14 mouse cellular contexts compared by ENCODE assay signal in genomic region chr1:162035800-162036460, GRCm38 (mm10). TPM values are rescaled to one million over a fixed set of nuclear protein-coding genes. Genes with fewer than 3 reads are reported as not detected.
DNase-seq lines count a peak whose midpoint lies in the region; ATAC-seq and TF ChIP-seq lines count a peak whose summit lies in the region.
"Had no signal": no experiment of that assay in that cellular context is flagged by ENCODE, and none has a peak within 500 bp of the region (broad histone marks: within the 10 kb centered on the region; RNA-seq: fewer than 3 reads in every experiment).

No protein-coding gene starts in this region.

- H3K9ac ChIP-seq in heart, adult 2 months (ENCODE audit: low read depth, low read length) = no peak overlapping the region
- H3K9ac ChIP-seq in kidney, postnatal 0 days (ENCODE audit: low read depth, low read length) = no peak overlapping the region
- no peak overlapping the region for H3K9ac ChIP-seq in embryonic facial prominence, embryonic 14.5 days (ENCODE audit: low read depth, low read length)
- H3K9ac ChIP-seq in limb, embryonic 12.5 days (replicated peaks) = peak overlapping the region; percentile 37; the same call in 1 of the 2 replicates
- H3K9ac ChIP-seq: liver, embryonic 12.5 days had no signal

- peak overlapping the region; percentile 78 for H3K27ac ChIP-seq in heart, embryonic 10.5 days
- H3K27ac ChIP-seq in heart, adult 2 months = no peak overlapping the region
- H3K27ac ChIP-seq in kidney, postnatal 0 days = peak overlapping the region; percentile 67
- peak overlapping the region; percentile 90 for H3K27ac ChIP-seq in embryonic facial prominence, embryonic 14.5 days (replicated peaks; ENCODE audit: low read depth, low read length)
- H3K27ac ChIP-seq in limb, embryonic 12.5 days = peak overlapping the region; percentile 99
- H3K27ac ChIP-seq: liver, embryonic 12.5 days had no signal

- 83% methylated on average over 6 of the region's 6 CpGs for WGBS in heart, embryonic 10.5 days
- WGBS in heart, adult 2 months = 86% methylated on average over 6 of the region's 6 CpGs
- 65% methylated on average over 6 of the region's 6 CpGs for WGBS in kidney, postnatal 0 days
- WGBS in embryonic facial prominence, embryonic 14.5 days = 63% methylated on average over 6 of the region's 6 CpGs
- WGBS in limb, embryonic 12.5 days = 40% methylated on average over 6 of the region's 6 CpGs

- H3K9me3 ChIP-seq in heart, embryonic 10.5 days = no peaks in the 10 kb centered on the region
- H3K9me3 ChIP-seq in kidney, postnatal 0 days (replicated peaks; ENCODE audit: low read length) = no peaks in the 10 kb centered on the region
- H3K9me3 ChIP-seq in embryonic facial prominence, embryonic 14.5 days (ENCODE audit: control insufficient read depth, low read length) = peaks cover 4% of the 10 kb centered on the region; the same call in 1 of the 2 replicates
- 0 out of 2 replicates have a peak, but pooled peaks cover 5% of the 10 kb centered on the region for H3K9me3 ChIP-seq in limb, embryonic 12.5 days
- H3K9me3 ChIP-seq: liver, embryonic 12.5 days had no signal

- H3K4me2 ChIP-seq in kidney, postnatal 0 days (ENCODE audit: low read length) = no peak overlapping the region
- H3K4me2 ChIP-seq in embryonic facial prominence, embryonic 14.5 days (ENCODE audit: low read depth, low read length) = no peak overlapping the region
- peak overlapping the region; percentile 29; the same call in 1 of the 2 replicates for H3K4me2 ChIP-seq in limb, embryonic 12.5 days
- H3K4me2 ChIP-seq: liver, embryonic 12.5 days had no signal

- intact Hi-C loops in heart, adult 2 months (cut with DNase I) = loop anchor here (5.0 kb wide), 1 partner anchor 59 kb away; the partner anchor contains the start of gene 4930558K02Rik

- no peaks in the 10 kb centered on the region for H3K36me3 ChIP-seq in heart, embryonic 10.5 days
- peaks cover 3% of the 10 kb centered on the region for H3K36me3 ChIP-seq in heart, adult 2 months (ENCODE audit: control insufficient read depth, insufficient read depth, low read length)
- no peaks in the 10 kb centered on the region for H3K36me3 ChIP-seq in kidney, postnatal 0 days (ENCODE audit: insufficient read depth, low read length)
- H3K36me3 ChIP-seq in embryonic facial prominence, embryonic 14.5 days (ENCODE audit: control insufficient read depth, insufficient read depth, low read length) = no peaks in the 10 kb centered on the region
- peaks cover 22% of the 10 kb centered on the region; the same call in 1 of the 2 replicates for H3K36me3 ChIP-seq in limb, embryonic 12.5 days
- H3K36me3 ChIP-seq: liver, embryonic 12.5 days had no signal

- H3K4me1 ChIP-seq in heart, embryonic 10.5 days = peaks cover 30% of the 10 kb centered on the region
- H3K4me1 ChIP-seq in heart, adult 2 months (ENCODE audit: control insufficient read depth, insufficient read depth, low read length) = peaks cover 9% of the 10 kb centered on the region
- H3K4me1 ChIP-seq in kidney, postnatal 0 days (replicated peaks; ENCODE audit: insufficient read depth, low read length) = peaks cover 7% of the 10 kb centered on the region
- peaks cover 48% of the 10 kb centered on the region for H3K4me1 ChIP-seq in embryonic facial prominence, embryonic 14.5 days (ENCODE audit: control insufficient read depth, insufficient read depth, low read length)
- peaks cover 52% of the 10 kb centered on the region for H3K4me1 ChIP-seq in limb, embryonic 12.5 days (replicated peaks)

- no peak for TF ChIP-seq CTCF in heart, adult 2 months (IDR thresholded peaks at IDR 0.05)
- no peak for TF ChIP-seq CTCF in kidney, postnatal 0 days (IDR thresholded peaks at IDR 0.05; ENCODE audit: low read depth)

- H3K79me2 ChIP-seq in heart, adult 2 months (replicated peaks; ENCODE audit: control insufficient read depth, insufficient read depth, low read length) = no peaks in the 10 kb centered on the region

- TF ChIP-seq POLR2A in heart, adult 2 months (IDR thresholded peaks at IDR 0.05; ENCODE audit: insufficient read depth, low read depth, low read length) = no peak

- no peak for TF ChIP-seq EP300 in heart, adult 2 months (IDR thresholded peaks at IDR 0.05; ENCODE audit: insufficient read depth, low read depth, low read length)

- no peak for DNase-seq in heart, embryonic 10.5 days (ENCODE audit: low spot score)
- no peak for DNase-seq in heart, adult 2 months
- no peak for DNase-seq in kidney, postnatal 0 days (ENCODE audit: low spot score)
- DNase-seq in kidney, postnatal 36 days = no peak
- peak; percentile 33 for DNase-seq in embryonic facial prominence, embryonic 14.5 days (ENCODE audit: low spot score)
- no peak for DNase-seq in thymus, postnatal 14 days
- DNase-seq in left cerebral cortex, adult 11 months (ENCODE audit: low spot score) = no peak
- DNase-seq: heart, postnatal 14 days; layer of hippocampus, adult 9-11 months had no signal

- H3K27me3 ChIP-seq in heart, embryonic 10.5 days (ENCODE audit: insufficient read depth, poor library complexity, severe bottlenecking) = no peaks in the 10 kb centered on the region
- no peaks in the 10 kb centered on the region for H3K27me3 ChIP-seq in heart, adult 2 months (ENCODE audit: control insufficient read depth, insufficient read depth, low read length)
- no peaks in the 10 kb centered on the region for H3K27me3 ChIP-seq in kidney, postnatal 0 days (ENCODE audit: insufficient read depth, low read length)
- no peaks in the 10 kb centered on the region for H3K27me3 ChIP-seq in embryonic facial prominence, embryonic 14.5 days (replicated peaks; ENCODE audit: control insufficient read depth, insufficient read depth, low read length)
- no peaks in the 10 kb centered on the region for H3K27me3 ChIP-seq in limb, embryonic 12.5 days
- H3K27me3 ChIP-seq: liver, embryonic 12.5 days had no signal

- H3K4me3 ChIP-seq in heart, embryonic 10.5 days = no peak overlapping the region
- no peak overlapping the region for H3K4me3 ChIP-seq in heart, adult 2 months
- no peak overlapping the region for H3K4me3 ChIP-seq in kidney, postnatal 0 days (replicated peaks; ENCODE audit: low read depth, low read length)
- no peak overlapping the region for H3K4me3 ChIP-seq in embryonic facial prominence, embryonic 14.5 days (ENCODE audit: low read depth, low read length)
- no peak overlapping the region for H3K4me3 ChIP-seq in limb, embryonic 12.5 days (replicated peaks)
- H3K4me3 ChIP-seq: liver, embryonic 12.5 days had no signal

- ATAC-seq in kidney, postnatal 0 days (replicated peaks; ENCODE audit: low FRiP score, low read depth) = no peak
- ATAC-seq in embryonic facial prominence, embryonic 14.5 days (ENCODE audit: low read depth) = no peak
- ATAC-seq in limb, embryonic 12.5 days (ENCODE audit: insufficient number of reproducible peaks, insufficient read depth, low FRiP score, low TSS enrichment, low read depth) = peak; percentile 50
- ATAC-seq: activated CD4-positive, CD25-positive, alpha-beta regulatory T cell, adult 4 months; liver, embryonic 12.5 days had no signal

RNA-seq across cellular contexts. Expression of gene 4930558K02Rik, which starts 56.5 kb away (rescaled TPM):
- not detected in 2 replicates for polyA plus RNA-seq in heart, embryonic 10.5 days (2016; fragmentation: Nextera tagmentation; extraction: Ambion mirVana)
- not detected for total RNA-seq in heart, adult 2 months (2021)
- polyA plus RNA-seq in heart, adult 2 months (2012; rRNA removed) = not detected in 2 replicates
- not detected in 2 replicates for polyA plus RNA-seq in kidney, postnatal 0 days (2015; fragmentation: Nextera tagmentation; extraction: Ambion mirVana)
- polyA plus RNA-seq in embryonic facial prominence, embryonic 14.5 days (2014; fragmentation: Nextera tagmentation; extraction: Ambion mirVana) = not detected in 2 replicates
- polyA plus RNA-seq in limb, embryonic 12.5 days (2016; fragmentation: Nextera tagmentation; extraction: Ambion mirVana) = not detected in 2 replicates
- total RNA-seq: ES-E14; heart, postnatal 14 days had no signal
- polyA plus RNA-seq: activated CD4-positive, CD25-positive, alpha-beta regulatory T cell, adult 4 months; cerebellum, adult 2 months; liver, embryonic 12.5 days had no signal
